Mouse (Mus musculus) CH12F3 (cell line): ENCODE data around the gene Arhgap29.

Experiments
- in situ Hi-C: fragments of 300-500 bp; cut with MboI; formaldehyde crosslinking; loops from 2 replicates; pipeline ENCODE4 v1.14.3; 2020; ENCODE audit warnings: low sequenced_read_pairs

Gene Arhgap29

GRCm38 (mm10) chr3:121952041-121952591, at the start of gene Arhgap29:
Arhgap29 (plus strand) TSS chr3:121952541.
- in situ Hi-C loops = no loop called here

- in situ Hi-C loops = no loop called here
Measured at GRCm38 (mm10) chr3:121902729-121903128, 49.6 kb upstream of the Arhgap29 start.

DNA sequence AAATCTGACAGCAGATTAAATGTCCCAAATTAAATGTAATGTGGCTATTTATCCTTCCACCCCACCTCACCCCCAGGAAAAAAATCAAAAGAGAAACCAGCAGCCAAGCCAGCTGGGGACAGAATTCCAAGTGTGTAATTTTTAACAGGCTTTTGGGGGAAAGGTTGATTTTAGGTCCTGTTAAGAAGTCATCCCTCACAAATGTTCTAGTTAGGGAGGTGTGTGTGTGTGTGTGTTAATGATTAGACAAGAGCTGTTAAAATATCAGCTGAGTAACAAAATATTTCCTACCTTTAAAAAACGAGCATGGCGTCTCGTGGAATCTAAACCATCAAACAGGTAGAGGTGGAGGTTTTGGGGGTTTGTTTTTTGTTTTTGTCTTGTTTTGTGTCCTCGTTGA, 49.1 kb upstream of the Arhgap29 start:
- in situ Hi-C loops = no loop called here

- in situ Hi-C loops = no loop called here
Measured at GRCm38 (mm10) chr3:121903695-121904094, 48.6 kb upstream of the Arhgap29 start.

DNA sequence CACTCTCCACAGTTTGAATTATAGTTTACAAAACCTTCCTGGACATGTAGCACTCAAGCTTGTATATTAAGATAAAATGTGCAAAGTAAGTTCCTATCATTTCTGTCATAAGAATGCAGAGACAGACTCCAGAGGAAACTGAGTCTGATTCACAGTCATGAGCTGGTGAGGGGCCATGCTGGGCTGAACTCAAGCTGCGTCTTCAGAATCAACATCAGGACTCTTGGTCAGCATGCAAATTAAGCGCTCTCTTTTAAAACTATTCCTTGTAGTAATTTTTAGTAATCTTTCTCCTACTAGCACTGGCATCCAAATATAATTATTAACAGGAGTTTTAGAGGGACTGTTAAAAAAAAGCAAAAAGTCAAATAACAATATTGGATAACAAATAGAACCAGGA, 47.9 kb upstream of the Arhgap29 start:
- in situ Hi-C loops = no loop called here

DNA sequence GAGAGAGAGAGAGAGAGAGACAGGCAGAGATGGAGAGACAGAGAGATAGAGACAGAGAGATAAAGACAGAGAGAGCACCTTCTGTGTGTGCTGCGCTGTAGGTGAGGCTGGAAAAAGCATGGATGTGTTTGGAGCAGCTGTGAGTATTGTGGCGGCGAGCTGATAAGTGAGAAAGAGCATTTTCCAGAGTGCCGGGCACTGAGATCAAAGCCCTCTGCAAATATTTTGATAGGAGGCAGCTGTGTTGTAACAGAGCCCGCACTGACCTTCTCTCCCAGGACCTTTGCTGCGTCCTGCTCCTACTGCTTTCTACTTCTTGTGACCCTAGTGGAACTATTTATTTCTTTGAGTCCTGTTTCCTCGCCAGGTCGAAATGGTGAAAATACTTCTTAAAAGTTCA, 45.7 kb upstream of the Arhgap29 start:
- in situ Hi-C loops = no loop called here

DNA sequence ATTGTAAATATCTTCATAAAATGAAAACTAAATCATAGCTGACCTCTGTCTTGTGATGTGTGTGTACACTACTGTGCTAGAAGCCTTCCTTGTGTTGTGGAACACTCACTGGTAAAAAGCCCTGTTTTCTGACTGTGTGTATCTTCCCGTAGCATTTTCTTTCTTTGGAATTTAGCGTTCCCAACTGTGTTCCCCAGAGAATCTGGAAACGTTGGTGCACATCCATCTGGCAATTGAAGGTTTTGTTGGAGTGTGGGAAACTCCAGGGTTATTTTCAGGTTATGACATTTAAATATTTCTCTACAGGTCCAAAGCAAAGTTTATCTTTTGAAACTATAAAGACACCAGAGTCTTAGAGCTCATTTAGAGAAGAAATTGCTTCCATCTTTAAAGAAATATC, 43.2 kb upstream of the Arhgap29 start:
- in situ Hi-C loops = no loop called here

GRCm38 (mm10) chr3:121913476-121913875, 38.9 kb upstream of the Arhgap29 start:
- in situ Hi-C loops = no loop called here

- in situ Hi-C loops = no loop called here
Measured at GRCm38 (mm10) chr3:121914459-121915185, 37.7 kb upstream of the Arhgap29 start.

DNA sequence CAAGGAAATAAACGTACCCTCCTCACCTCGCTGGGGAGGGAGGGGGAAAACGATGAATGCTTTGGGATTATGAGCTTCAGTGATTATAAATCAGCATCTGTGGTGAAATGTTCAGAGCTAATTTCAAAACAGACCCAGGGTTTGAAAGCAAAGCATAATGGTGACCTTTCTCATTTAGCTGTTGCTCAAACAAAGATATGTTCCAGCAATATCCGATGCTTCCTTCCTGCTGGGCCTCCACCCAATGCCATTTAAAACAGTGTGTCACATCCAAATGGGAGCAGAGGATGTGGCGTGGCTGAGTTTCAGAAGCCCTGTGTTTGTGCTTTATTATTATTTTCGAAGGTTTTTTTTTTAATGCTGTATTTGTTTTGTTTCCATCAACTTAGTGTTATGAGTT, 37.1 kb upstream of the Arhgap29 start:
- in situ Hi-C loops = no loop called here

GRCm38 (mm10) chr3:121916802-121917532, 35.4 kb upstream of the Arhgap29 start:
- in situ Hi-C loops = no loop called here

GRCm38 (mm10) chr3:121917658-121918057, 34.7 kb upstream of the Arhgap29 start:
- in situ Hi-C loops = no loop called here

DNA sequence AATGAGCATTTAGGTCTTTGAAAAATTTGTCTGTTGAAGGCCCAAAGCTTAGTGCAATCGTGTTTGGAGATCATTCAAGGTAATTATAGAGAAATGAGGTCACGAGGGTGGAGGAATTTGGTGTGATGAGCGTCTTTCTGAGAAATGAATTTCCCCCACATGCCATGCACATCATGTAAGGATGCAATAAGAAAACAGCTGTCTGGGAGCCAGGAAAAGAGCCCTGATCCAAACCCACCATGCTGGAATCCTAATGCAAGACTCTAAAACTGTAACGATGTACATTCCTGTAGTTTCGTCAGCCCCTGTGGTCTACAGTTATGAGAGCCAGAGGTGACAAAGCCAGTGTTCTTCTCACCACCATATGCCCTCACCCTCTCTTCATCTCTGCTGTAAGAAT, 32.4 kb upstream of the Arhgap29 start:
- in situ Hi-C loops = no loop called here

DNA sequence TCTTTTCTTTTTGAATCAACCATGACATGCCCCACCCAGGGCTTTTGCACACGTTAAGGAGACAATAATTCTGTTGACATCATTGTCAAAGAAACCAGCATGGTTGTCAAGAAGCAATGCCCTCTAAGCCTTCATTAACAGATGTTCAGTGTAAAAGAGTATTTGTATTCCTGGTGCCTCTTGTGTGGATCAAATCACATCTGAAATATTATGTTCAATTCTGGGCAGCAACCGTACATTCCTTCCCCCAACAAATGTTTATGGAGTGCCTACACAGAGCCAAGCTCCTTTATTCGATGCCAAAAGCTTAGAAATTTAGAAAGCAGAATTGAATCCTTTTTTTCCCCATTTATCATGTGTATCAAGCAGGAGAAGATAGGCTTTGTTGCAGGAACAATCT, 31.6 kb upstream of the Arhgap29 start:
- in situ Hi-C loops = no loop called here

DNA sequence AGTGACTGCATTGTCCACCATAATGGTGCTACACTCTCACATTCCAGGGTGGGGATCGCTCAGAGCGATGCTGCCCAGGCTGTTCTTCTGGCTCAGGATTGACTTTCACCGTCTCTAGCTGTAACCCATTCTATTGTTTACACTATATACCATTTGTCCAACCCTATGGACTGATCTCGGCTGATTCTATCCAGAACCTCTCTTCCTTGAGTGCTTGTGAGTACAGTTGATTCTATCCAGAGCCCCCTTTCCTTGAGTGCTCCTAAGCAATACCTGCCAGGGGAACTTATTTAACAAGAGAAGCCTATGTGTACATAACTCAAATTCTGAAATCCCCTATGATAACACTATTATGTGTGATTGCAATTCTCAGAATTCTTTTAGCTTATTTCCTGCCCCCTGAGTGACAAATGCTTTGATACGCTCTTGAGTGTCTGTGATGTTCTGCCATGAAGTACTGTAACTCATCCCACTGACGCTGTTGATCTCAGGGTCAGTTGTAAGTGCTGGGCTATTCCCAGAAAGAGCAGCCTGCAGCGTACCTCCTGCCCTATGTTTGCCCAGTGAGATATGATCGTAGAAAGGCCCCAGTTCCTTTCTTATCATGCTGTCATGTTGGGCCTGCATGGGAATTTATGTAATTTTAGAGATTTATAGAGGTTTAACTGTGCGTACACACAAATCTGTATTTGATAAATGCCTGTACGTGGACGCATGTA, 27.4 kb upstream of the Arhgap29 start:
- in situ Hi-C loops = no loop called here

GRCm38 (mm10) chr3:121927601-121928000, 24.7 kb upstream of the Arhgap29 start:
- in situ Hi-C loops = no loop called here

DNA sequence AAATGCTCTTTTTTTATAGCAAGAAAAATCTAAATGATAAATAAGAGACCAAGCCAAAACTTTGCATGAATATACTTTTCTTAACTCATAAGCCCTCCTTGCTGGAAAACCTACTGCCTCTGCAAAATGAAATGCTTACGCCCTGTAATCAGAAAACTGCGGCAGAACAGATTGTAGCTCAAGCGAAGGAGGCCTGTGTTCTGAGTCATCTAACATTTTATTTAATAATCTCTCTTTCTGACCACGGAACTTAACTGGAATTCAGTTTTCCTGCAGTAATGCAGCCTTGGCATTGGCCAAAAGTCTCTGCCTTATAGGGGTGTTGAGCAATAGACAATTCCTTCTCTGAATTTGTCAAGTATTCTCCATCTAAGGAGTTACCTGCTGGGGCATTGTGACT, 19.5 kb upstream of the Arhgap29 start:
- in situ Hi-C loops = no loop called here

GRCm38 (mm10) chr3:121936241-121936640, 16.1 kb upstream of the Arhgap29 start:
- in situ Hi-C loops = no loop called here

DNA sequence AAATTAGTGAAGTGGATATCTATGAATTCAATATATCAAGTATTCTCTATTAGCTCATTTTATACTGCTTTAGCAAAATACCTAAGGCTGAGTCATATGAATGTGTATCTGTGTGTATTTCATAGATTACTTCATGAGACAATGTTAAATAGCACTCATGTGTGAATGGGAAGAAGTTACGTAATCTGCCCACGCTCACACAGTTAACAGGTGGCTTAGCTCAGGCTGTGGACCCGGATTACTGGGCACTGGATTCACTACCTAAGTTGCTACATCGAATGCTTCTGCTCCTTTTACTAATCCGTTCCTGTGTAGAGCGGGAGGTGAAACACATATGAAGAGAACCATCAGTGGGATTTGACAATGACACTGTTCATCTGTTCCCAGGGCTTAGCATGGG, 15.3 kb upstream of the Arhgap29 start:
- in situ Hi-C loops = no loop called here

GRCm38 (mm10) chr3:121939658-121940057, 12.7 kb upstream of the Arhgap29 start:
- in situ Hi-C loops = no loop called here

DNA sequence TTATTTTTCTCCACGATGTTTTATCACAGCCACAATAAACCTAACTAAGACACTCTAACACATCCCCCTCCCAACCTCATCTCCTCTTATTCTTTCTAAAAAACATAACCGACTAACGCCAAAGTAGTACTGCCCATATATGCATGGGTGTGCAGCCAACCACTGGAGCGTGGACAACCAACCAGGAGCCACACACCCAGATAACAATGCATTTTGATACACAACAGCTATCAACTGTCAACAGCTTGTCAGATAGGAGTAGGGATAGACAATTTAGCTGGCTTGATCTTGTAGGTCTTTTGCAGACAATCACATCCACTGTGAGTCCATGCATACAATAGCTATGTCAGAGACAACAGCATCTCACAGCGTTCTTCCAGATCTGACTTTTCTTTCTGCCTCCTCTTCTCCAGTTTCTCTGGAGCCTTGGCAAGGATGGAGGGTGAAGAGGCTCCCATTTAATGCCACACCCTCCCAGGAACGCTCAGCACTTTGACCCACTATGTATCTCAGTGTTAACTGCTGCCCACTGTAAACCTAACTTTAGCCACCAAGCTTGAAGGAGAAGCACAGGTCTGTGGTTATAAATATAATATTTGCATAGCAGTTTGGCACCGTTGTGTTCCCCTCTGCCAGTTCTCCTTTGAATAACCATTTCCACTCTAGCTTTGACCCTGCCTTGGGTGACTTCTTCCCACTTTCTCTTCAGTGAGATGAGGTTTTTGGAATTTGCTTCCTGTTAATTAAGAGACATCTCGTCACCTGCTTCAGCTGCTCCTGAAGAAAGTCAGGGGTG, 12.0 kb upstream of the Arhgap29 start:
- in situ Hi-C loops = no loop called here
